Mouse (Mus musculus): ENCODE results near the gene Ppp2r5d.

Ppp2r5d gene

DNA sequence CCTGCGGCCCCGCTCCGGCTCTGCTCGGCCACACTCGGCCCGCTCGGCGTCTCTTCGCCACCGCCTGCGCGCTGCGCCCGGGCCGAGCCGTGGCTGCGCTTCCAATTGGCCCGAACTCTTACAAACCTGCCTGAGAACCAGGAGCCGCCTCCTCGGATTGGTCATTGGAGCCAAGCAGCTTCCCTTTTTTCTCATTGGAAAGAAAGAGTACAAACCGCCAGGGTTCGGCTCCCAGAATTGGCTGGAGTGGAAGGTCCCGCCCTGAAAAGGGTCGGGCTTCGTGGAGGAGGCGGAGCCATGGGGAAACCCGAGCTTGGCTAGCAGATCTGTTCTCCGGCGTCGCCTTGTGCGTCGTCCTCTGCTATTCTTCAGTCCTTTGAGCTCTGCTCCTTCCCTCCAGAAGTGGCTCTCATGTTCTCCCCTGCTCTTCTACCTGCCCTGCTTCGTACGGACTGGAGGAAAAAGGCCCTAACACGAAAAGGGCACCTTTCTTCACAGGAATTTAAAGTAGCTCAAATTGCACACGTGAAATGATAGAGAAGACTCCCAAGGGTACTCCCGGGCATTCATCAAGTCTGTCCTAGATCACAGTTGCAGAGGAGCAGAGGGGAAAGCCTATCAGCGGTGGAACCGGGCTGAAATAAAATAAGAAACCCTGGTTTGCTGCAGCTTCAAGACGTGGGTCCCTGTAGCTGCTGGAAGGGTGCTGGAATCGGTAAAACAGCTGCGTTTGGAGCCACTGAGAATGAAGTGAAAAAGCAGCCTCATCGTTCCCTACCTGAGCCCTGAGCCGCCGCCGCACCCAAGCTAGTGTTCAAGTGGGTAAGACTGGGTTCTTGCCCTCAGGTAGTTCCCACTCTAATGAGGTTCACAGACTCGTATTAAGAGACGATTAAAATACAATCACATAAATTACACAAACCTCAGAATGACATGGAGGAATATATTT lies at the start of gene Ppp2r5d:
Gene Ppp2r5d (minus strand): TSS at position 225 of the 949 bp plus-strand sequence.
- peak; percentile 98 for DNase-seq (ENCODE audit: extremely low read depth, insufficient read length, low spot score)

DNA sequence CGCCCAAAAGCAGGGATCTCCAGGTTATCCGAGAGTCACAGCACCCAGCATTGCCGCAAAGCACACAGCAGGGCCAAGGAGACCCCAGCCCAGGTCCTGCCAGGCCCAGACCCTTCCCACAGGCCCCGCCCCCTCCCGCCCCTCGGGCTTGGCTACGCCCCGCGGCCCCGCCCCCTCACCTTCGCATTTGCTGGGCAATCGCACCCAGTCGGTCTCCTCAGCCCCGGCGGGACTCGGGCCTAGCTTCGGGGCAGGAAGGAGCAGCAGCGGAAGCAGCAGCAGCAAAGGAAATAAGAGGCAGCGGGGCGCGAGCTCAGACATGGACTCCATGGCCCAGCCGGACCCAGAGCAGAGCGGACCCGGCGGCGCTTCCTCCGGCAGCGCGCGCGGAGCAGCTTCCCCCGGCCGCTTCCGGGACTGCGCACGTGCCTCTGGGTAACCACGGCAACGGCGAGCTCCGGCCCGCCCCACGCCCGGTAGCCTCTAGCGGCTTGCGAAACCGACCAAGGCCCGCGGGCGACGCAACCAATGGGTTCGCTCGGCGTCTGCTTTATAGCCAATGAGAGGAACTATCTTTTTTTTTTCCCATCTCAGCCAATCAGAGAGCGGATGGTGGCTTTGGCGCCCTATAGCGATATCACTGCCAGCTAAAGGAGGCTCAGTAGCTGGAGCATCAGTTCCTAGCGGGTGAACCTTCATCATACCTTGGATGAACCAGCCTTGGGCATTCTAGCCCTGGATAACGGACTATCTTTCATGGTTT lies 47.1 kb upstream of the Ppp2r5d start, which contains the start of gene Cnpy3:
Gene Cnpy3 (minus strand): TSS at position 421 of the 763 bp plus-strand sequence.
- peak; percentile 99 for DNase-seq (ENCODE audit: extremely low read depth, insufficient read length, low spot score)

DNA sequence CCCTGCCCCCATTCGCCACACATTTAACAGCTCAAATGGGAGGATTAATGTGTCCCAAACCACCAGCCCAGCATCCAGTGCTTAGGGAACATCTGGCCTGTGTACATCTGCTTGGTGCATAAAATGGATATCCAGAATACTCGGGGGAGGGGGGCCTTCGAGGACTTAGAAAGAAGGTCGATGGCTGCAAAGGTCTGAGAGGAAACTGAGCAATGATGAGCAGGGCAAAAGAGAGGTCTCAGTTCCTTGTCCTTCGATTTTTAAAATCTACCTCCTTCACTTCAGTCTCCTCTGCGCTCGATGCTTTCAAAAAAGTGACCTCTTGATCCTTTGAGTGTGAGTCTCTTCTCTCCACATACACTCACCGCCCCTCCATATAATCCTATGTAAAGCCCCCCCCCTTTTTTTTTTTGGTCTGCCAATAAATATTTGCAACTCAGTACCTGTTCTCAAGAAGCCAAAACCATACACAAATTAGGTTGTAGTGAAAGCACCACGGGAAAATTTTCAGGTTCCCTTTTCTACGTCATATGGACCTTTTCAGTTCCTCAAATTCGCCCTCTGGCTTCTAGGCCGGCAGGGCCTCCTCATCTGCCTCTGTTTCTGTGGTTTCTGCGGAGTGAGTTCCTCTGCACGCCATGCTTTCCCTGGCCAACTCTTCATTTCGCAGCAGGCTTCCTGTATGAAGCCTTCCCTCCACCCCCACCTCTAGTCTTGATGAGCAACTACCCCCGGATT lies 46.3 kb upstream of the Ppp2r5d start:
- no peak for DNase-seq (ENCODE audit: extremely low read depth, insufficient read length, low spot score)

DNA sequence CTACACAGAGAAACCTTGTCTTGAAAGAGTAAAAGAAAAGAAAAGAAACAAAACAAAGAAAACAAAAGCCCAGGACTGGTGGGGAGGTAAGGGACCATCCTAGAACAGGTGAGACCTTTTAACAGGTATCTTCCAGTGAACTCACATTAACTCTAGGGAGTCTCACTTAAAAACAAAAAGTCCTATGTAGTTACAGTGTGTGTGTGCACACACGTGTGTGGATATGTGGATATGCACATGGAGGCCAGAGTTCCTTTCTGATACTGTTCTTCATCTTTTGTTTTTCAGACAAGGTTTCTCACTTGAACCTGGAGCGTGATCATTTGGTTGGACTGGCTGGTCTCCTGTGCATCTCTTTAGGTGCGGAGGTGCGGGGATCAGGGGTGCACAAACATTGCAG lies 45.7 kb upstream of the Ppp2r5d start:
- DNase-seq (ENCODE audit: extremely low read depth, insufficient read length, low spot score), result no peak

DNA sequence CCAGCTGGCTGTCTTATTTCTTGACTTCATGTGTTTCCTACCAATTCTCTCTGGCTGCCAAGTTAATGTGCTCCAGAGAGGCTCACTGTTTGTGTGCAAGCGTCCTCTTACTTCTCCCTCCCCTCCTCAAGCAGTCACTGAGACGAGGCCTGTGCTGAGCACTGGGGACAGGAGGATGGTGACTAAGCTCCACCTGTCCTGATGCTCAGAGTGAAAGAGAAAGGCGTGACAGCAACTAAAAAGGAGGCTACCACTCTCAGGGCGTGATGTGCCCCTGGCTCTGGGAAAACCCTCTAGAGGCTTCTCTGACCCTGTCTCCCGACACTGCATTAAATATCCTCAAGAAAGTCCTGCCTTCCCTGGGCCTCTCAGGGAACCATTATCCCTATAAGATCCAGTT lies 44.4 kb upstream of the Ppp2r5d start:
- DNase-seq (ENCODE audit: extremely low read depth, insufficient read length, low spot score), result no peak

DNA sequence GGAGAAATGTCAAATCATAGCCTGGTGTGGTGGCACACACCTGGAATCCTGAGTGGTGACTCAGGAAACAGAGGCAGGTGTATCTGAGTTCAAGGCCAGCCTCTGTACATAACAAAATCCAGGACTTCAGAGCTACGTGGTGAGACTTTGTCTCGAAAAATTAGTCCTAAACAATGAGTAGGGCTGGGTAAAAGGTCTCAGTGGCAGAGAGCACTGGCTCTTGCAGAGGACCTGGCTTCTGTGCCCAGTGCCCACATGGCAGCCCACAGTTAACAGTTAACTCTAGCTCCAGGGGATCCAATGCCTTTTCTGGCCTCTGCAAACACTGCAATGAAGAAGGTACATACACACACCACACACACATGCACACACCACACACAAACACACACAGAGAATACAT lies 42.9 kb upstream of the Ppp2r5d start:
- DNase-seq (ENCODE audit: extremely low read depth, insufficient read length, low spot score), result no peak

DNA sequence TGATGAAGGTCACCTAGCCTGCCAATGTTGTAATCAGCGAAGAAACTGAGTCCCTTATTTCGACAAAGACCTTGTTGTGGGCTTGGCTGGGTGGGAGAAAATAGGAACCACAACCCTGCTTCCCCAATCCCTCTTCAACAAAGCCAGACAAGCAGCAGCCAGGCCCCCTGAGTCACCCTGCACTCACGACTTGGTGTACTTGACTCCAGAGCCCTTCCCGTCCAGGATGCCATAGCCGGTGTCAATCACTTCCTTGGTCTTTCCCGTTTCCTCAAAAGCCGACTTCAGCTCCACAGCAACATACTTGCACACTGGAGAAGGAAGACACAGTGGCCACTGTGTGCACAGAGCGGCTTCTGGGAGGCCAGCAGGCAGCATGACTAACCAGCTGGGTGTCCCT lies 42.3 kb upstream of the Ppp2r5d start:
- no peak for DNase-seq (ENCODE audit: extremely low read depth, insufficient read length, low spot score)

DNA sequence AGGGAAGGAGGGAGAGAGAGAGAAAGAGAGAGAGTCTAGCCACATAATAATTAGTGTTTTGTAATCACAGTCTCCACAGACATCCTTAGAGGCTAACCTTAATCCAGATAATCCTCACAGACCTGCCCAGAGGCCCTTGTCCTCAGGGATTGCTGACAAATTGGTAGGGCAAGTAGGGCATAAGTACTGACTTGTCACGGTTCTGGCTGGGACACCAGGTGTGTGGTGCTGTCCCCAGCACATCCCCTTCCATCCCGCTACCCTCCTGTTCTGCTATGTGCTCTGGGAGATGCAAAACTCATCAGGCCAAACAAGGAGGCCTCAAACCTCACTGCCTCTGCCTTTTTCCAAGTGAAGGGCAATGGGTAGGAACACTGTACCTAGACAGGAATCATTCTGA lies 40.6 kb upstream of the Ppp2r5d start:
- DNase-seq (ENCODE audit: extremely low read depth, insufficient read length, low spot score), result no peak

DNA sequence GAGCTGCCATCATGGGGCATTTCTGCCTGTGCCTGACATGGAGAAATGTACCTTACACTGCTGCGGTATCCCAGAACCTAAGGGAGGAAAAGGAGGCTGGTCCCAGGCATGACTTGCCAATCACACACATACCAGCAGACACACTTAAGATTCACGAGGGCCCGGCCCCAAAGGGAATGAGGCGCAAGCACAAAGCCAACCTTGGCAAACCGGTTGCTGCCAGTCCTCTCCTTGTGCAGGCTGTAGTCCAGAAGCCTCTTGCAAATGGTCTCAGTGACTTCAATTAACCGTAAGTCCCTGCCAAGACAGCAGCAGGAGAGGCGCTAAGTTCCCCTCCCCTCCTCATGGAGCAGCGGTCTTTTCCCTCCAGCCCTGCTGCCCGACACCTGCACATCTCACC lies 38.1 kb upstream of the Ppp2r5d start:
- DNase-seq (ENCODE audit: extremely low read depth, insufficient read length, low spot score), result no peak

DNA sequence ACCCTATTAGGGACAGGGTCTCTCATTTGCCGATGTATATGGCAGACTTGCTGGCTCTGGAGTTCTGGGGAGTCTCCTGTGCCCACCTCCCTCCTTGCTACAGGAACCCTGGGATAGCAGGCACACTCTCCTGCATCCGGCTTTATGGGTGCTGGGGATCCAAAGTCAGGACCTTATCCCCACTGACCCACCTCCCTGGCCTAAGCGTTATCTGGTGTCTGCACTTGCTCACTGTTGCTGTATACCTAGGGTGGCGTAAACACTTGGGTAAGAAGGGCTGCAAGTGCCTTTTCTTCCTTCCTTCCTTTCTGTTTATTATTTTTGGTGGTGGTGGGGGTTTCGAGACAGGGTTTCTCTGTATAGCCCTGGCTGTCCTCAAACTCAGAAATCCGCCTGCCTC lies 36.4 kb upstream of the Ppp2r5d start:
- no peak for DNase-seq (ENCODE audit: extremely low read depth, insufficient read length, low spot score)

DNA sequence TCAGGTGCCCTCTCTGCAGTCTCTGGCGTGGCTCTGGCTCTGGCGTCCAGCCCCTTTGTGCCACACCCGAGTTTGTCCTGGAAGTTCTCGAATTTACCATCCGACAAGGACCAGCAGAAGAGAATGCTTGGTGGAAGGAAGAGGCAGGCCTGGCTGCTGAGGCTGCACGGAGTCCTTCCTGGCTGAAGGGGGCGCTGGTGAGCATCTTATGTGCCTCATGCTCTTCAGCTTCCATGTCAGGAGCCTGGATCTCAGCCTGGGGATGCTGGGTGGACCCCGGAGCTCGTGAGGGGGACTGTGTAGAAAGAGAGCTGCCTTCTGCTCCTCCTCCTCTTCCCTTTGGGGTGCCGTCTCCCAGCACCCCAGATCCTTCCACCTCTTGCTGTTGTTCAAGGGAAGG lies 31.2 kb upstream of the Ppp2r5d start:
- DNase-seq (ENCODE audit: extremely low read depth, insufficient read length, low spot score), result peak; percentile 41

DNA sequence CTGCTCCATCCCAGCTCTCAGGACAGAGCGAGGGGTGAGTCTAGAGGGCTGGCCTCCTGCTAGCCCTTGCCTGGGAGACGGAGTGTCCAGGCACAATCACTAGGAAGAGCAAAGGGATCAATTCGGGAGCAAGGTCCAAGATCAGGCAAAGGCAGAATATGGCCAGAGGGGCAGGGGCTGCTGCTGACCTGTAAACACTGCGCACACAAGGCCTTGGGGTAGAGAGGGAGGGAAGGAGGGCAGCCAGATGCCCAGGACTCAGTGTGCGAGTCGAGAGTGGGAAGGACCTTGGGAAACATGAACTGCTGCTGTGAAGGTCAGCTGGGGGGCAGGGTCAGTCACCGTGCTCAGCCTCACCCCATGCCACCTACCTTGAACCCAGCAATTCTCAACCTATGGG lies 30.4 kb upstream of the Ppp2r5d start:
- no peak for DNase-seq (ENCODE audit: extremely low read depth, insufficient read length, low spot score)

DNA sequence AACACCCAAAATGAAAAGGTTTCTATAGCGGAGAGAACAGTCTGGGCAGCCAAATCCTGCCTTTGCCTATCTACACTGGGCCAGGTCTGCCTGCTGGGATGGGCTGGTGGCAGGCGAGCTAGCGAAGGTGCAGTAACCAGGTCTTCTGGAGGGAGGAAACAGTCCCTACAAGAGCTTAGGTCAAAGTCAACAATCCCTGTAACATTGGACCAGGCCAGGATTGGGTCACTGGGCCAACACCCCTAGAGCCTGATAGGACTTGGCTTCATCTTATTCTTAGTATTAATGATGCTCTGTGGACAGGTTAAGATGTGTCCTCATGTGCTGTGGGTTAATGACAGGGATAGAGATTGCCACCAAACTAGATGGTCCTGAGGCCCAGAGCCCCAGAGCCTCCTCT lies 29.1 kb upstream of the Ppp2r5d start:
- DNase-seq (ENCODE audit: extremely low read depth, insufficient read length, low spot score), result no peak

DNA sequence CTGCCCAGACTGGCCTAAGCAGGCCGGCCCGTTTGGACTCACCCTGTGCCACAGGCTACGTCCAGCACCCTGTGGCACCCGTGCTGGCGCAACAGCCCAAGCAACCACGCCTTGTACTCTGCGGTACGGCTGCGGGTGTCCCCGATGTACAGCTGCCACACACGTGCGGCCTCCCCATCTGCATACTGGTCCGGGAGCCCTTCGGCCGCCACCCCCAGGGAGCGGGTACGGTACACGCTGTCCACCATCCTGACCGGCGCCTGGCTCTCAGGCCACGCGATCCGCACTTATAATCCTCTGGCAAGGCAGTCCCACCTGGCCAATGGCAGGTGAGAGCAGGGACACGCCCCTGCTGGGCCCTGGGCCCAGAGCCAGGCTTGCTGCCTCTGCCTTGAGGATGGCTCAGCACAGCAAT lies 24.0 kb upstream of the Ppp2r5d start, which contains the start of gene Gnmt:
Gene Gnmt (minus strand): TSS at position 265 of the 415 bp plus-strand sequence.
- no peak for DNase-seq (ENCODE audit: extremely low read depth, insufficient read length, low spot score)

DNA sequence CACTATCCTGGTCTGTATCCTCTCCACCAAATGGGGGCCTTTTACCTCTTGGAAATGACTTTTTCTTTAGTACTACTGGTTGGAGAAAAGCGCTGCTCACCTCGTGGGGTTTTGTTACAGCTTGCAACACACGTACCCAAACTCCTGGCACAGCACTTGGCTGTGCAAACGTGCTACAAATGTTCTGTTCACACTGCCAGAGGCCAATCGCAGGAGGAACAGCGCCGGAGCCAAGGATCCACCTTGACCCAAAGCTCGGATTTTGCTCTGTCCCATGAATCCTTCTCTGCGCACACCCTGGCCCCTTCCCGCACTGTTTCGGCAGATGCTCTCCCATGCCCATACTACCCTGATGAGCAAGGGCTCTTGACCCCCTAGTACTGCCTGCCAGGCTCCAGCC lies 23.6 kb upstream of the Ppp2r5d start:
- no peak for DNase-seq (ENCODE audit: extremely low read depth, insufficient read length, low spot score)

DNA sequence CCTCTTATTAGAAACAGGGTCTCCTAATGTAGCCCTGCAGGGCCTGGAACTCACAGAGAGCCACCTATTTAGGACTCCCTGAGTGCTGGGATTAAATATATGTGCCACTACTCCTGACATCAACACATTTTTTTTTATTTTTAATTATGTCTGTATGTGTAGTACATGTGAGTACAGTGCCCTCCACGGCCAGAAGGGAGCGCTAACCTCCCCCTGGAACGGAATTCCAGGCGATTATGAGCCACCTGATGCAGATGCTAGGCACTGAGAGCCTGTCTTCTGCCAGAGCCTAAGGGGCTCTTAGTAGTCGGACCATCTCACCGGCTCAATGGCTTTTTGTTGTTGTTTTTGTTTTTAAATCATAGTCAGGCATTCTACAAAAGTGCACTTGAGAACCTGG lies 23.1 kb upstream of the Ppp2r5d start:
- no peak for DNase-seq (ENCODE audit: extremely low read depth, insufficient read length, low spot score)

DNA sequence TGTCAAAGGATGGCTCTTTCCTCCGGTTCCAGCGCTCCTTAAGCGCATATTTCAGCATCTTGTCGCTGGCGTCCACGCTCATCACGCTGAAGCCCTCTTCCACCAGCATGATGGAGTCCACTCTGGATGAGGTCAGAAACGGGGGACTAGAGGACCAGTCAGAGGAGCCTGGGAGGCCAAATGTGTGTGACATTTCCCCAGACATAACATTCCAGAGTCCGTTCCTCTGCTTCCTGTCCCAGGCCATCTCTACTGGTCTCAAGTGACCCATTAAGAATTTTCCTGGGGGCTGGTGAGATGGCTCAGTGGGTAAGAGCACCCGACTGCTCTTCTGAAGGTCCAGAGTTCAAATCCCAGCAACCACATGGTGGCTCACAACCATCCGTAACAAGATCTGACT lies 22.4 kb upstream of the Ppp2r5d start:
- no peak for DNase-seq (ENCODE audit: extremely low read depth, insufficient read length, low spot score)

DNA sequence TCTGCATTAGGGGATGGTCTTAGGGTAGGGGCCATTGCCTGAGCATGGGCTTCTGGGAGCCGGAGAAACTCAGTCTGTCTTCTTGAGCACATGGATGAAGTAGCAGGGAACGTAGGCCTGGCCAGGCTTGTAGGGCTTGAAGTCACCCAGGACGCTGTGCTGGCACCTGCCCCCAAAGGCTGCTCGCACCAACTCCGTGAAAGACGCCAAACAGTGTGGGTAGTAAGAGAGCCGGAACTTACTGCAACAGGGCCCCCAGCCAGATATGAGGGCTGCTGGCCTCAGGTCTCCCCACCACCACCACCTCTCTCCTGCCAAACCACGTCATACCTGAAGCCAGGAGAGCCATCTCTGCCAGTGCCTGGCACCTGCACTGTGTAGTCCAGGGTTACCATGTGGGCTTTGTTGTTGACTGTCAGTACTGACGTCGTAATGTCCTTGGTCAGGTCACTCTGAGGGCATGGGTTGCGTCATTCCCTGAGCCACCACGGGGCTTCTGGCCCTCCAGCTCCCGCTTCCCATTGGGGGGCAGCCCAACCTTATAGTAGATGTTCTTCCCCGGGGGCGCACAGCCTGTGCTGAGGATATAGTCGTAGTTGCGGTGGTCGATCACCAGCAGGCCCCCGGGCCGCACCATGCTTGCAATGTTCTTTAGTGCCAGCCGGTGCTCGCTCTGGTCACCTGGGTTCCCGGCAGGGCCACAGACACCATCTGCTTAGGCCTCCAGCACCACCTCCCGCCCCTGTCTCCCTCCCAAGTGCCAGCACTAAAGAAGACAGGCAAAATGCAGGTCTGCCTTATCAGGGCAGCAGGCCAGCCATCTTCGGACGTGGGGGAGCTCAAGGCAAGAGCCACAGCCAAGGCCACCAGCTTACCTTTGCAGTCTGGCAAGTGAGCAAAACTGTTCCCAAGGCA lies 21.1 kb upstream of the Ppp2r5d start:
- no peak for DNase-seq (ENCODE audit: extremely low read depth, insufficient read length, low spot score)

DNA sequence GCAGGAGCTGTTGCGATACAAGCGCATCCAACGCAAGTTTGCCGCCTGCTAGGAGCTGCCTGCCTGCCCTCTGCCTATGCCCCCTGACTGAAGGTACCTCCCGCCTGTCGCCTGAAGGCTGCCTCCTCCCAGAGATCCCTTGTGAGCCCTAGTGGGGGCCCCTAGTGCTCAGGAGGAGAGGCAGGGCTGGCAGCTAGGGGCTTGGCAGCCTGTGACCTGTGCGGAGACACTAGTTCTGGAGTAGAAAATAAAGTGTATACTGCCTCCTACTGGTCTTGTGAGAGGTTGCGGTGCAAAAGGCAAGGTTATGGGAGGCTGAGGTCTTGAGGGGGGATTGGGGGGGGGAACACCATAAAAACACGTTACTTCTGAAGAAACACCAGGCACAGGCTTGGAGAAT lies 20.4 kb upstream of the Ppp2r5d start:
- peak; percentile 46 for DNase-seq (ENCODE audit: extremely low read depth, insufficient read length, low spot score)

Measured in 3134 (cell line).